Mouse (Mus musculus): ENCODE data around the gene Car14. TPM values are rescaled to one million over a fixed set of nuclear protein-coding genes. Genes with fewer than 3 reads are reported as not detected.

The Car14 gene
- polyA plus RNA-seq, 1 experiment from 2014 or later = 45.5 TPM

GRCm38 (mm10) chr3:95887596-95887995 lies 16.9 kb downstream of the Car14 start:
- Histone ChIP-seq H3K4me2 (ENCODE audit: low read length) (no peak overlapping the region), H3K4me1 (ENCODE audit: control insufficient read depth in 2 of 2, insufficient read depth in 2 of 2, low read length in 2 of 2) (peaks cover 13 to 21% of the 10 kb centered on the region in 2 experiments; a peak in 3 of 4 replicates), H3K27ac (replicated peaks in 1 of 2; ENCODE audit: control insufficient read depth in 1 of 2, insufficient read depth in 1 of 2, low read depth in 2 of 2, low read length in 2 of 2) (no peak overlapping the region), H3K4me3 (ENCODE audit: control insufficient read depth in 1 of 2, insufficient read depth in 1 of 2, low read depth in 1 of 2, low read length in 2 of 2) (no peak overlapping the region), H3K9ac (ENCODE audit: low read length) (no peak overlapping the region), H3K9me3 (ENCODE audit: control insufficient read depth, low read length) (no peaks in the 10 kb centered on the region), H3K36me3 (ENCODE audit: control insufficient read depth, insufficient read depth, low read length) (peaks cover 31% of the 10 kb centered on the region), H3K27me3 (ENCODE audit: control insufficient read depth, insufficient read depth, low read length) (no peaks in the 10 kb centered on the region)
- 70% methylated on average over 4 of the region's 4 CpGs for WGBS
- no peak for ATAC-seq (ENCODE audit: insufficient number of reproducible peaks, insufficient read depth, low FRiP score, low read depth)

- Histone ChIP-seq H3K9me3 (ENCODE audit: control insufficient read depth, low read length) (no peaks in the 10 kb centered on the region), H3K27ac (replicated peaks in 1 of 2; ENCODE audit: control insufficient read depth in 1 of 2, insufficient read depth in 1 of 2, low read depth in 2 of 2, low read length in 2 of 2) (no peak overlapping the region), H3K4me3 (ENCODE audit: control insufficient read depth in 1 of 2, insufficient read depth in 1 of 2, low read depth in 1 of 2, low read length in 2 of 2) (no peak overlapping the region), H3K4me1 (ENCODE audit: control insufficient read depth in 2 of 2, insufficient read depth in 2 of 2, low read length in 2 of 2) (peaks cover 5 to 8% of the 10 kb centered on the region in 2 experiments; a peak in 2 of 4 replicates), H3K36me3 (ENCODE audit: control insufficient read depth, insufficient read depth, low read length) (peaks cover 31% of the 10 kb centered on the region), H3K27me3 (ENCODE audit: control insufficient read depth, insufficient read depth, low read length) (no peaks in the 10 kb centered on the region), H3K4me2 (ENCODE audit: low read length) (no peak overlapping the region), H3K9ac (ENCODE audit: low read length) (no peak overlapping the region)
- no peak for ATAC-seq (ENCODE audit: insufficient number of reproducible peaks, insufficient read depth, low FRiP score, low read depth)
- 92% methylated on average over 5 of the region's 5 CpGs for WGBS
Observed at GRCm38 (mm10) chr3:95884400-95884799, 20.1 kb downstream of the Car14 start.

DNA sequence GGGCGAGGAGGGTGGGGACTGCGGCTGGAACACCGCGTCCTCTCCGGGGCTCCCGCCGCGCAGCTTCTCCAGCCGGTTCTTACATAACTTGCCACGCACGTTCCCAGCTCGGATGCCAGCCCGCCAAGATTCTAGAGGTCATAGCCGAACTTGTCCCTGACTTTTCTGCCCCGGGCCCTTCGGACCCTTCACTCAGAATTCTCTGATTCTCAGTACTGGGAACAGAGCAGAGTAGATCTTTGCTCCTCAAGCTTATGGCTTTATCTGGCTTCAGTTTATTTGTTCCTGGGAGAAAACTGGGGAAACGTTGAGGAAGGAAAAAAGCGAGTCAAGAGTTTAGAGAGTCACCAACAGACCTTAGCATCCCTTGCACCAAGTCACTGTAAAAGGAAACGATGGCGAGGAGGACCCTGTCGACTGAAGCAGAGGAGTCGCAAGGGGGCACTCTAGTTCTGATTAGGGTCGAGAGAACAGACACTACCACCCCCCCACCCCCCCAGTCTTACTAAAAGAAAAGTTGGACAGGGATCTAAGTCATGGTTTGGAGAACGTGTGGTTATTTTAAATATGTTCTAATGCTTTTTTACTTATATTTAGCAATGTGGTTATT lies 21.6 kb downstream of the Car14 start:
- Histone ChIP-seq H3K4me2 (ENCODE audit: low read length) (peak overlapping the region; percentile 93), H3K27me3 (ENCODE audit: control insufficient read depth, insufficient read depth, low read length) (no peaks in the 10 kb centered on the region), H3K9ac (ENCODE audit: low read length) (peak overlapping the region; percentile 65), H3K27ac (replicated peaks in 1 of 2; ENCODE audit: control insufficient read depth in 1 of 2, insufficient read depth in 1 of 2, low read depth in 2 of 2, low read length in 2 of 2) (peak overlapping the region; percentile 43 to 57; a peak in 3 of 4 replicates), H3K4me3 (ENCODE audit: control insufficient read depth in 1 of 2, insufficient read depth in 1 of 2, low read depth in 1 of 2, low read length in 2 of 2) (peak overlapping the region; percentile 43 to 58), H3K9me3 (ENCODE audit: control insufficient read depth, low read length) (no peaks in the 10 kb centered on the region), H3K4me1 (ENCODE audit: control insufficient read depth in 2 of 2, insufficient read depth in 2 of 2, low read length in 2 of 2) (peaks cover 5 to 8% of the 10 kb centered on the region in 2 experiments; a peak in 2 of 4 replicates), H3K36me3 (ENCODE audit: control insufficient read depth, insufficient read depth, low read length) (peaks cover 24% of the 10 kb centered on the region)
- no peak for ATAC-seq (ENCODE audit: insufficient number of reproducible peaks, insufficient read depth, low FRiP score, low read depth)
- 2% methylated on average over 24 of the region's 24 CpGs for WGBS

DNA sequence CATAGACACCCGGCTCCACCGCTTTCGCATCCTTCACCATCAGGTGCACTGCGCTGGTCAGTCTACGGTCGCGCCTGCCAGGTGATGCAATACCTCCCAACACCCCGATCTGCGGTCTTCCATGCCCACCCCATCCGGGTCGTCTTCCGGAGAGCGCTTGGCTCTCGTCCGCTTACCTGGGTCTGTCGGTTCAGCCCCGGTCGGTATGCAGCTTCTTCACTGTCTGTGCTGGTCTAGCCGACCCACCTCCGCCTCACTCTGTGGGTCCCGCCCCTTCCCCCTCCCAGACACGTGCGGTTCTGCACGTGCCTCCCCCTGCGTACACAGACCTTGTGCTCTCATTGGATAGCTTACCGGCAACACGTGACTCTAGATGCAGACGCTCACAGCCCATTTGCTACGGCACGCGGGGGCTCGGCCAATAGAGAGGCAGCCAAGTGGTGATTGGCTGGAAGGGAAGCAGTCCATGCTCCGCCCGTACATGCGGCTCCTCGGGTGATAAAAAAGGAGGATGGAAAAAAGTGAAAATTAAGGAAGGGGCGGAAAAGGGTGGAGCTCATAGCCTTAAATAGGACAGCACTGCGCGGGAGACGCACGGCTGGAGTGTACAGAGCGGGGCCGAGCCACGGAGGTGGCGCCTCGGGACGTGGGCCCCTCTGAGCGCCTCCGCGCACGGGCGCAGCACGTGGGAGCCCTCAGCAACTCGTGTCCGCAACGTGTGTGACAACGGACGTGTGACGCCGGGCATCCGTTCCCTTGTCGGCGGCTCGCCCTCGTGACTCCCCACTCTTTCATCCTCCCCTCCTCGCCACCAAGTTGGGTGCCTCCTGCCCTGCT lies 22.3 kb downstream of the Car14 start, which contains the start of gene Ciart:
TSS of gene Ciart (minus strand) at position 273 of the 837 bp plus-strand sequence.
- Histone ChIP-seq H3K4me1 (ENCODE audit: control insufficient read depth in 2 of 2, insufficient read depth in 2 of 2, low read length in 2 of 2) (peaks cover 5 to 8% of the 10 kb centered on the region in 2 experiments; a peak in 2 of 4 replicates), H3K4me3 (ENCODE audit: control insufficient read depth in 1 of 2, insufficient read depth in 1 of 2, low read depth in 1 of 2, low read length in 2 of 2) (peak within 1 kb of the TSS; percentile 57 to 58), H3K4me2 (ENCODE audit: low read length) (peak within 1 kb of the TSS; percentile 93), H3K36me3 (ENCODE audit: control insufficient read depth, insufficient read depth, low read length) (peaks cover 18% of the 10 kb centered on the region), H3K27me3 (ENCODE audit: control insufficient read depth, insufficient read depth, low read length) (no peaks in the 10 kb centered on the region), H3K27ac (replicated peaks in 1 of 2; ENCODE audit: control insufficient read depth in 1 of 2, insufficient read depth in 1 of 2, low read depth in 2 of 2, low read length in 2 of 2) (peak within 1 kb of the TSS; percentile 43 to 57; a peak in 3 of 4 replicates), H3K9ac (ENCODE audit: low read length) (peak within 1 kb of the TSS; percentile 67), H3K9me3 (ENCODE audit: control insufficient read depth, low read length) (no peaks in the 10 kb centered on the region)
- ATAC-seq (ENCODE audit: insufficient number of reproducible peaks, insufficient read depth, low FRiP score, low read depth) = peak; percentile 98
- WGBS = under 1% methylated on average over 66 of the region's 66 CpGs

- Histone ChIP-seq H3K9ac (ENCODE audit: low read length) (no peak overlapping the region), H3K36me3 (ENCODE audit: control insufficient read depth, insufficient read depth, low read length) (peaks cover 13% of the 10 kb centered on the region), H3K27me3 (ENCODE audit: control insufficient read depth, insufficient read depth, low read length) (no peaks in the 10 kb centered on the region), H3K9me3 (ENCODE audit: control insufficient read depth, low read length) (no peaks in the 10 kb centered on the region), H3K27ac (replicated peaks in 1 of 2; ENCODE audit: control insufficient read depth in 1 of 2, insufficient read depth in 1 of 2, low read depth in 2 of 2, low read length in 2 of 2) (no peak overlapping the region), H3K4me3 (ENCODE audit: control insufficient read depth in 1 of 2, insufficient read depth in 1 of 2, low read depth in 1 of 2, low read length in 2 of 2) (no peak overlapping the region), H3K4me2 (ENCODE audit: low read length) (no peak overlapping the region), H3K4me1 (ENCODE audit: control insufficient read depth in 2 of 2, insufficient read depth in 2 of 2, low read length in 2 of 2) (peaks cover 5 to 8% of the 10 kb centered on the region in 2 experiments; a peak in 2 of 4 replicates)
- 89% methylated on average over 4 of the region's 4 CpGs for WGBS
- ATAC-seq (ENCODE audit: insufficient number of reproducible peaks, insufficient read depth, low FRiP score, low read depth) = no peak
Observed at GRCm38 (mm10) chr3:95879063-95879462, 25.4 kb downstream of the Car14 start.

DNA sequence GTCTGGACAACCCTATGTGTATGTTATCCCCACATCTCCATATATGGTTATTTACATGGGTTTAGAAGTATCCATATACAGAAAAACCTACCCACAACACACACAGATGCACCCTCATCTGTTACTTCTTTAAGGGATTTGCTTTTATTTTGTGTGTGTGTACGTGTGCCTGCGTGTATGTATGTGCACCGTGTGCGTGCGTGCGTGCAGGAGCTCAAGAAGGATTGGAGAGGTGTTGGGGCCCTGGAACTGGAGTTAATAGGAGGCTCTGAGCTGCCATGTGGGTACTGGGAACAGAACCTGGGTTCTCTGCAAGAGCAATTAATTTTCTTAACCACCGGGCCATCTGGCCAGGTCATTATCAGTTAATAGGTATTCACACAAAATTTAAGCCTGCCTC lies 32.4 kb downstream of the Car14 start:
- no peak for ATAC-seq (ENCODE audit: insufficient number of reproducible peaks, insufficient read depth, low FRiP score, low read depth)
- 61% methylated on average over 7 of the region's 7 CpGs for WGBS
- Histone ChIP-seq H3K36me3 (ENCODE audit: control insufficient read depth, insufficient read depth, low read length) (peaks cover 38% of the 10 kb centered on the region), H3K4me3 (ENCODE audit: control insufficient read depth in 1 of 2, insufficient read depth in 1 of 2, low read depth in 1 of 2, low read length in 2 of 2) (peak overlapping the region; percentile 75 to 97), H3K9me3 (ENCODE audit: control insufficient read depth, low read length) (no peaks in the 10 kb centered on the region), H3K9ac (ENCODE audit: low read length) (peak overlapping the region; percentile 87), H3K4me2 (ENCODE audit: low read length) (peak overlapping the region; percentile 72), H3K27me3 (ENCODE audit: control insufficient read depth, insufficient read depth, low read length) (no peaks in the 10 kb centered on the region), H3K4me1 (ENCODE audit: control insufficient read depth in 2 of 2, insufficient read depth in 2 of 2, low read length in 2 of 2) (peaks cover 0 to 11% of the 10 kb centered on the region in 2 experiments; a peak in 2 of 4 replicates), H3K27ac (replicated peaks in 1 of 2; ENCODE audit: control insufficient read depth in 1 of 2, insufficient read depth in 1 of 2, low read depth in 2 of 2, low read length in 2 of 2) (peak overlapping the region in 1 of 2 experiments; percentile 86; a peak in 2 of 4 replicates)

DNA sequence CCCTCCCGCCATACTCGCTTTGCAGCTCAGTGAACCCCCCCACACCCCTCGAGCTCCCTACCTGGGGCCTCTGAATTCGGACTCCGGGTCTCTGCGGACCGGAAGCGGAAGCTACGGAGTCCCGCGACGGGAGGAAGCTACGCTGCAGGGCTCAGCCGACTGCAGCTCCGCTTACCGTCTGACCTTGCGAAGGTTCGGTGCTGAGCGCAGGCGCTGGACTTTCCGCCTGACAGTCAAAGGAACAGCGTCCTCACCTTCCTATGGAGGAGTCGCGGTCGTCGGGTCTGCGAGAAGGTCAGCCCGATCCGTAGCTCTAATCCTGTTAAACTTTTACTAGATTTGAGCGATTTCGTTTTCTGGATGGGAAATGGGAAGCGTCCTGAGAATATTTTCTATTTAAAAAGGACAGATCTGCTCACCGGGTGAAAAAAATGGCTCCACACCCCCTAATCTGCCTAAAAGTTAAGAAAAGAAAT lies 33.1 kb downstream of the Car14 start, which contains the start of gene Mrps21:
TSS of gene Mrps21 (minus strand) at position 128 of the 476 bp plus-strand sequence.
- no peaks in the 10 kb centered on the region for H3K27me3 ChIP-seq (ENCODE audit: control insufficient read depth, insufficient read depth, low read length)
- H3K27ac ChIP-seq (replicated peaks in 1 of 2; ENCODE audit: control insufficient read depth in 1 of 2, insufficient read depth in 1 of 2, low read depth in 2 of 2, low read length in 2 of 2) = peak within 1 kb of the TSS; percentile 86 to 98
- under 1% methylated on average over 33 of the region's 33 CpGs for WGBS
- ATAC-seq (ENCODE audit: insufficient number of reproducible peaks, insufficient read depth, low FRiP score, low read depth) = peak; percentile 89
- H3K4me3 ChIP-seq (ENCODE audit: control insufficient read depth in 1 of 2, insufficient read depth in 1 of 2, low read depth in 1 of 2, low read length in 2 of 2) = peak within 1 kb of the TSS; percentile 75 to 97
- H3K9ac ChIP-seq (ENCODE audit: low read length) = peak within 1 kb of the TSS; percentile 87
- H3K4me2 ChIP-seq (ENCODE audit: low read length) = peak within 1 kb of the TSS; percentile 72
- H3K4me1 ChIP-seq (ENCODE audit: control insufficient read depth in 2 of 2, insufficient read depth in 2 of 2, low read length in 2 of 2) = peaks cover 0 to 11% of the 10 kb centered on the region in 2 experiments; a peak in 2 of 4 replicates
- no peaks in the 10 kb centered on the region for H3K9me3 ChIP-seq (ENCODE audit: control insufficient read depth, low read length)
- H3K36me3 ChIP-seq (ENCODE audit: control insufficient read depth, insufficient read depth, low read length) = peaks cover 42% of the 10 kb centered on the region

All from heart, embryonic 14.5 days (tissue).